Mouse (Mus musculus) MEL (cell line): ENCODE measurements at regions not wholly inside any gene's neighbourhood (a gene's known extent, or its start where the extent isn't known, plus 50 kb on each side); places are given as distances from the start of the nearest gene placed in this dataset.
A peak's percentile ranks its signal among the peaks of the same experiment; 100 is the strongest.

Source experiments
- DNase-seq: peaks from one replicate; pipeline ENCODE4 v3.0.0; 2011; ENCODE audit warnings: low read depth, low spot score
- H3K27ac ChIP-seq: 2 replicates; pipeline ENCODE4 v1.5.1; 2012; ENCODE audit warnings: low read depth, mild to moderate bottlenecking, control low read depth, low read length, moderate library complexity; ENCODE audit not compliant: control insufficient read depth
- H3K27me3 ChIP-seq, 2 experiments: fragments of 150-350 bp in 1 of 2; sonication (generic) in 1 of 2; 2 replicates each; pipeline ENCODE4 v1.6.1; 2012; ENCODE audit warnings: low read length in 2 of 2, mild to moderate bottlenecking in 2 of 2, improper control_type of control experiment in 1 of 2, moderate library complexity in 1 of 2; ENCODE audit not compliant: insufficient read depth in 2 of 2, control insufficient read depth in 1 of 2
- H3K36me3 ChIP-seq, 2 experiments: 2 replicates each; pipeline ENCODE4 v1.6.1; 2012 to 2014; ENCODE audit warnings: low read length in 2 of 2, improper control_type of control experiment in 1 of 2, inconsistent platforms in 1 of 2, mild to moderate bottlenecking in 1 of 2; ENCODE audit not compliant: insufficient read depth in 2 of 2, control insufficient read depth in 1 of 2
- H3K4me1 ChIP-seq, 2 experiments: fragments of 150-350 bp in 1 of 2; sonication (generic) in 1 of 2; 2 replicates each; pipeline ENCODE4 v1.6.1; 2012; ENCODE audit warnings: low read length in 2 of 2, improper control_type of control experiment in 1 of 2, mild to moderate bottlenecking in 1 of 2; ENCODE audit not compliant: insufficient read depth in 2 of 2, control insufficient read depth in 1 of 2
- H3K4me3 ChIP-seq, 2 experiments: fragments of 150-350 bp in 1 of 2; sonication (generic) in 1 of 2; 2 replicates each; pipeline ENCODE4 v1.5.1; 2012; ENCODE audit warnings: low read depth in 2 of 2, low read length in 2 of 2, mild to moderate bottlenecking in 2 of 2, moderate library complexity in 2 of 2, control low read depth in 1 of 2, improper control_type of control experiment in 1 of 2; ENCODE audit not compliant: control insufficient read depth in 1 of 2, insufficient read depth in 1 of 2
- H3K79me2 ChIP-seq: 2 replicates; pipeline ENCODE4 v1.6.1; 2012; ENCODE audit warnings: mild to moderate bottlenecking, low read length, moderate library complexity; ENCODE audit not compliant: control insufficient read depth, poor library complexity, insufficient read depth
- H3K9ac ChIP-seq: 2 replicates; pipeline ENCODE4 v1.6.1; 2012; ENCODE audit warnings: low read depth, mild to moderate bottlenecking, control low read depth, low read length, moderate library complexity; ENCODE audit not compliant: control insufficient read depth, poor library complexity, severe bottlenecking
- H3K9me3 ChIP-seq: fragments of 150-350 bp; sonication (generic); replicated peaks from 2 replicates; pipeline ENCODE4 v1.6.1; 2012; ENCODE audit warnings: mild to moderate bottlenecking, low read length, improper control_type of control experiment, moderate library complexity; ENCODE audit not compliant: insufficient read depth
- CHD1 ChIP-seq: IDR thresholded peaks from 2 replicates; pipeline ENCODE4 v1.6.1; 2012; ENCODE audit warnings: low read depth, mild to moderate bottlenecking, inconsistent platforms, low read length, improper control_type of control experiment
- CTCF ChIP-seq, 3 experiments: IDR thresholded peaks in 2 of 3; conservative IDR thresholded peaks in 1 of 3; 2 replicates each; pipeline ENCODE4 v1.5.1; 2011 to 2012; ENCODE audit warnings: low read length in 3 of 3, low read depth in 2 of 3, mild to moderate bottlenecking in 2 of 3, improper control_type of control experiment in 1 of 3, inconsistent platforms in 1 of 3, mixed read lengths in 1 of 3, moderate library complexity in 1 of 3; ENCODE audit not compliant: control insufficient read depth in 1 of 3, insufficient read depth in 1 of 3, poor library complexity in 1 of 3, severe bottlenecking in 1 of 3
- EP300 ChIP-seq, 2 experiments: IDR thresholded peaks; 2 replicates each; pipeline ENCODE4 v1.6.1; 2011; ENCODE audit warnings: improper control_type of control experiment in 2 of 2, low read length in 2 of 2, low read depth in 1 of 2, mild to moderate bottlenecking in 1 of 2
- ETS1 ChIP-seq: IDR thresholded peaks from 2 replicates; pipeline ENCODE4 v1.6.1; 2012; ENCODE audit warnings: low read depth, mild to moderate bottlenecking, inconsistent platforms, low read length, improper control_type of control experiment, moderate library complexity
- GABPA ChIP-seq: IDR thresholded peaks from 2 replicates; pipeline ENCODE4 v1.6.1; 2012; ENCODE audit warnings: low read depth, mild to moderate bottlenecking, inconsistent platforms, low read length, improper control_type of control experiment, moderate library complexity
- HCFC1 ChIP-seq: IDR thresholded peaks from 2 replicates; pipeline ENCODE4 v1.6.1; 2012; ENCODE audit warnings: low read depth, mild to moderate bottlenecking, inconsistent platforms, low read length, improper control_type of control experiment, moderate library complexity
- JUND ChIP-seq: IDR thresholded peaks from 2 replicates; pipeline ENCODE4 v1.6.1; 2011; ENCODE audit warnings: low read depth, mild to moderate bottlenecking, improper control_type of control experiment, low read length
- MAX ChIP-seq: IDR thresholded peaks from 2 replicates; pipeline ENCODE4 v1.6.1; 2011; ENCODE audit warnings: low read length, improper control_type of control experiment
- MYC ChIP-seq: IDR thresholded peaks from 2 replicates; pipeline ENCODE4 v1.6.1; 2011; ENCODE audit warnings: low read depth, mild to moderate bottlenecking, low read length, improper control_type of control experiment, moderate library complexity
- POLR2AphosphoS5 ChIP-seq: IDR thresholded peaks from 2 replicates; pipeline ENCODE4 v1.6.1; 2012; ENCODE audit warnings: low read depth, borderline replicate concordance, mild to moderate bottlenecking, inconsistent platforms, low read length, moderate library complexity, mixed read lengths
- RAD21 ChIP-seq: IDR thresholded peaks from 2 replicates; pipeline ENCODE4 v1.6.1; 2011; ENCODE audit warnings: mild to moderate bottlenecking, low read depth, low read length, improper control_type of control experiment
- SIN3A ChIP-seq: IDR thresholded peaks from 2 replicates; pipeline ENCODE4 v1.6.1; 2012; ENCODE audit warnings: low read length, improper control_type of control experiment, inconsistent platforms
- SMC3 ChIP-seq: IDR thresholded peaks from 2 replicates; pipeline ENCODE4 v1.6.1; 2011; ENCODE audit warnings: low read depth, low read length, improper control_type of control experiment
- TAL1 ChIP-seq: IDR thresholded peaks from 2 replicates; pipeline ENCODE4 v1.6.1; 2012; ENCODE audit warnings: mild to moderate bottlenecking, inconsistent platforms, low read length, moderate library complexity, mixed read lengths
- TBP ChIP-seq: IDR thresholded peaks from 2 replicates; pipeline ENCODE4 v1.8.0; 2011; ENCODE audit warnings: low read depth, low read length, improper control_type of control experiment
- UBTF ChIP-seq: IDR thresholded peaks from 2 replicates; pipeline ENCODE4 v1.6.1; 2012; ENCODE audit warnings: low read depth, mild to moderate bottlenecking, inconsistent platforms, low read length, improper control_type of control experiment, moderate library complexity, borderline replicate concordance; ENCODE audit not compliant: insufficient read depth
- ZMIZ1 ChIP-seq: IDR thresholded peaks from 2 replicates; pipeline ENCODE4 v1.6.1; 2012; ENCODE audit warnings: low read depth, mild to moderate bottlenecking, inconsistent platforms, low read length, improper control_type of control experiment, moderate library complexity
- ZNF384 ChIP-seq: IDR thresholded peaks from 2 replicates; pipeline ENCODE4 v1.6.1; 2012; ENCODE audit warnings: low read depth, mild to moderate bottlenecking, inconsistent platforms, low read length, improper control_type of control experiment

DNA sequence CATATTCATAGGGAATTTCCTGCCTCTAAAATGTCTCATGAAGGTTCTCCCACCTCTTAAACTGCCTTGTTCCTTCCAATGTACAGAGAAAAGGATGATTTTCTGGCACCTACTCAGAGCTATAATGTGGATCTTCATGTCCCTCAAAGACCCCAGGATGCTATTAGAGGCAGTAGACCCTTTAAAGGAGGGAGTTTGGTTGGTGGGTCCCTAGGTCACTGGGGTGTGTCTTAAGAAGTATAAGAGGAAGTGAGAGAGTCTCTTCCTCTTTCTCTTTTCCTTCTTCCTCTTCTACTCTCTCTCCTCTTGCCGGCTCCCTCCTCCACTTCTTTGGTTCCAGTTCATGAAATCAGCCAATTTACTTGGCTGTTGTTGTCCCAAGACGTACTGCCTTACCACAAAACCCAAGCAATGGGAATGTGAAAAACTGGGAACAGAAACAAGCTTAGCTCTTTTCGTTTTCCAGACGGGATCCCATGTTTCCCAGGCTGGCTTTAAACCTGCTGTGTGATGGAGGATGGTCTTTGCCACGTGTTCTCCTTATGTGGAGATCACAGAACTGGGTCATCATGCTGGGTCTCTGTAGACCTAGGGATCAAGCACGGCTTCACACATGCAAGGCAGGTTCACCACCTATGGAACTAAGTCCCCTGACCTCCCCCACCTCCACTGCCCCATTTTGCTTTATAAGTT, 74.9 kb downstream of the Kctd12 start:
- H3K79me2 ChIP-seq: no peaks in the 10 kb centered on the region
- H3K9ac ChIP-seq: no peak overlapping the region
- H3K27me3 ChIP-seq: no peaks in the 10 kb centered on the region
- H3K4me1 ChIP-seq: no peaks in the 10 kb centered on the region
- H3K36me3 ChIP-seq: no peaks in the 10 kb centered on the region; a peak in 1 of 4 replicates
- H3K27ac ChIP-seq: no peak overlapping the region
- peak; percentile 35 for DNase-seq
- TF ChIP-seq CHD1: no peak
- no peak for TF ChIP-seq TAL1
- TF ChIP-seq MAX: no peak
- TF ChIP-seq GABPA: no peak
- H3K4me3 ChIP-seq: peak overlapping the region in 1 of 2 experiments; percentile 17; a peak in 1 of 4 replicates
- no peaks in the 10 kb centered on the region for H3K9me3 ChIP-seq

DNA sequence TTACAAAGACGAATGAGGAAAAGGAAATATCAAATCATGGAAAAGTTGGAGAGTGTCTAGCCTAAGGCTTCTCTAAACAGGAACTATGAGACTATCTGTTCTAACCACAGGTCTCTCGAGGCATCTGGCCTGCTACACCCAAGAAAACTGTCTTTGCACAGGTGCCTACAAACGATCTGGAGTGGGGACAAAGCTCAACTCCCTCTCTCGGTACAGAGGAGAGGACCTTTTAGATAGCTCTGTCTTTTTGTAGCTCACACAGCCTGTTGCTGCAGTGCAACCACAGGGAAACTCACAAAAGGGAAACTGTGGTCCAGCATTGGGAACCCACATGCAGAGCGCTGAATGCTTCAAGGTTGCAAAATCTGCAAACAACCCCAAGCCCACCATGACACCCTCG, 75.6 kb downstream of the Kctd12 start:
- Histone ChIP-seq H3K4me1 (no peaks in the 10 kb centered on the region), H3K27ac (no peak overlapping the region), H3K79me2 (no peaks in the 10 kb centered on the region), H3K27me3 (no peaks in the 10 kb centered on the region), H3K4me3 (no peak overlapping the region), H3K9me3 (no peaks in the 10 kb centered on the region), H3K9ac (no peak overlapping the region), H3K36me3 (no peaks in the 10 kb centered on the region; a peak in 1 of 4 replicates)
- DNase-seq: peak; percentile 34
- TF ChIP-seq TBP (no peak), CHD1 (no peak), ZMIZ1 (no peak), ETS1 (no peak), SMC3 (no peak), ZNF384 (no peak), CTCF (IDR thresholded peaks at IDR 0.05 in 2 of 3, conservative IDR thresholded peaks at IDR 0.05 in 1 of 3; ENCODE audit: control insufficient read depth in 1 of 3, insufficient read depth in 1 of 3, low read depth in 2 of 3, low read length in 3 of 3, poor library complexity in 1 of 3, severe bottlenecking in 1 of 3) (no peak), MAX (no peak), POLR2AphosphoS5 (no peak), EP300 (IDR thresholded peaks at IDR 0.05; ENCODE audit: low read depth in 1 of 2, low read length in 2 of 2) (no peak), UBTF (no peak), MYC (no peak)

DNA sequence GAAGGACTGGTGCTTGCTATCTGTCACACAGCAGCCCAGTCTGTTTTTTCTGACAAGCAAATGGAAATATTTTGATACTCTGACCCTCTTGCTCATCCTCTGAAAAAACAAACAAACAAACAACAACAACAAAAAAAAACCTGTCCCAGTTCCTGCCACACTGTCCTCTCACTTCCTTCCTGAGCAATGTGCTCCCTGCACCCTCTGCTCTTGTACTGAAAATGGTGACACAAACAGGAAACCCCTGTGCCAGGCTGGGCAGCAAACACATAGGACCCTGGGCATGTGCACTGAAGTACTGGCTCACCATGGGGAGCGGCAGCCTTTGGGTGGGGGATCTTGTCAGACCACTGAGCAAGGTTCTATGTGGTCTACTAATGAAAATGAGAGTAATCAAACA, 76.2 kb downstream of the Kctd12 start:
- no peaks in the 10 kb centered on the region for H3K27me3 ChIP-seq
- DNase-seq: no peak
- no peaks in the 10 kb centered on the region for H3K9me3 ChIP-seq
- H3K9ac ChIP-seq: no peak overlapping the region
- H3K4me3 ChIP-seq: no peak overlapping the region
- no peak for TF ChIP-seq JUND
- TF ChIP-seq HCFC1: no peak
- no peak for TF ChIP-seq SIN3A
- no peak for TF ChIP-seq RAD21
- no peak for TF ChIP-seq TBP
- H3K36me3 ChIP-seq: no peaks in the 10 kb centered on the region; a peak in 1 of 4 replicates
- H3K4me1 ChIP-seq: no peaks in the 10 kb centered on the region
- no peaks in the 10 kb centered on the region for H3K79me2 ChIP-seq
- H3K27ac ChIP-seq: no peak overlapping the region
